Mouse (Mus musculus) T-helper 1 cell (primary cell): ENCODE data around the gene Gdpd1.
"Not testable (repeated sequence)": the region's sequence is repeated elsewhere in the genome, so short reads cannot be mapped to it uniquely, and the experiment has no call there.

Source experiments
- in situ Hi-C: fragments of 300-600 bp; cut with MboI, MseI; formaldehyde crosslinking; loops from one replicate; pipeline ENCODE4 v1.15.1; 2025; ENCODE audit warnings: high pct_unique_total_duplicates

Gdpd1 gene

DNA sequence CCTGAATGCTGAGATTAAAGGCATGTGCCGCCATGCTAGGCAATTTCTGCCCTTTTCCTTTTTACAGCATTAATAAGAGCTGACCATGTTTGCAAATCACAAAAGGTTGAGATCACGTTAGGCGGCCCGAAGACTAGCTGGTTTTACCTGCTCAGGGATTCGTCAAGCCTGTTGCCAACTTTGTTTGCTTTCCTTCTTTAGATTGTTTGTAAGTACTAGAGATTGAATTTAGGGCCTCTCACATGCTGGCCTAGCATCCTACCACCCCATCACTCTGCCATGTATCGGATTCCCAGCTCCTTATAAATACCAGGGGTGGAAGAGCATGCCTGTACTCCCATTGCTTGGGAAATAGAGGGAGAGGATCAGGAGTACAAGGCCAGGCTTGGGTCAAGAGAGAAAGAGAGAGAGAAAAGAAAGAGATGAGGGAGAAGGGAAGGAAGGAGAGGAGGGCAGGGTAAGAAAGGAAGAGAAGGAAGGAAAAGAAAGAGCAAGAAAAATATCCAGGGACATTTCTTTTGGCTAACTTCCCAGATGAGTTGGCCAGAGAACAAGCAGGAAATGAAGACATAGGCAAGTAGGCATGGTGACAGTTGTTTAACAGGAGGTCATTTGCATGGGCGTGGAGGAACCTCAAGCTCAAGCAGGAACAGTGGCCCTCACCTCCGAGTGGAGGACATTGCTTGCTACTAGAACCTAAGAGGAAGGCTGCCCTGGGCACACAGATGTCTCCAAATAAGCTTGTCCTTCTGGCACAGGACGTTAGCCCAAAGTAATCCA lies 47.6 kb downstream of the Gdpd1 start:
- in situ Hi-C loops, result no loop called here

DNA sequence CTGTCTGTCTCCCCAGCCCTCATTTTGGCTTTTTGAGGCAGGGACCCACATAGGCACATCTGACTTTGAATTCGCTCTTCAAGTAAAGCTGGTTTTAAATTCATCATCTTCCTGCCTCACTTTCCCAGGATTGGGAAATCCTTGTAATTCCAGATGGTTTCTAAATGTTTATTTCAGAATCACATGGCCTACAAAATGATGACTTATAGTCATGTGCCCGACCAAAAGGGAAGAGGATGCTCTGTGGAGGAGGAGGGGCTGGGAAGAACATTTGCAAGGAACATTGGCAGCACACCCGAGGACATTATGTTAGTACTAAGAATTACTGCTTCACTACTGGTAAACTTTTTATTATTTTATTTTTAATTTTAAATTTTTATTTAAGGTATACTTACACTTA lies 48.5 kb downstream of the Gdpd1 start:
- in situ Hi-C loops, result no loop called here

DNA sequence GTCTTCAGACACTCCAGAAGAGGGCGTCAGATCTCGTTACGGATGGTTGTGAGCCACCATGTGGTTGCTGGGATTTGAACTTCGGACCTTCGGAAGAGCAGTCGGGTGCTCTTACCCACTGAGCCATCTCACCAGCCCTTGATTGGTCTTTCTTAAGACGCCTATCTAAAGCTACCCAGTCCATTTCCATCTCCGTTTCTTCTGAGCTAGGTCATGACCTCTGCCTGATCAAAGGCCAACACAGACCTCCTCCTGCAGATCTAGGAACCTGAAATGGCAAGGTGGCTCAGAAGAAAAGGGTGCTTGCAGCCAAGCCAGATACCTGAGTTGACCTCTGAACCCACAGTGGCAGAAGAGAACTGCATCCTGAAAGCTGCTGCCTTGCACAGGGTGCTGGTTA lies 50.6 kb downstream of the Gdpd1 start:
- in situ Hi-C loops, result not testable (repeated sequence)

DNA sequence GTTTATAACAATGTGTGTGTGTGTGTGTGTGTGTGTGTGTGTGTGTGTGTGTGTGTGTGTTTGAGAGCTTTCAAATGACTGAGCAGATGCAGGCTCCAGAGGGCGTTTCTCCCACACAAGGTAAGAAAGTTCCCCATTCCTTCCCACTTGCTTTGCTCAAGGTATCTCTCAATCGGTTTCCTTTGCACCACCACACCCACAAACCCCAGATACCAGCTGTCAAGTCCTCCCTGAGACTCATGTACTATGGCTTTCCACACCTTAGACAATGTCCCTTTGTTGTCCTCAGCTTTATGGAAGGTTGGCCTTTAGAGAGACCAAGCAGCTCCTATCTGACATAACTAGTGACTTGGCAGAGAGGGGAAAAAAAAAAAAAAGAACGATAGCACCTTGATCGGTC lies 51.1 kb downstream of the Gdpd1 start:
- in situ Hi-C loops, result no loop called here

DNA sequence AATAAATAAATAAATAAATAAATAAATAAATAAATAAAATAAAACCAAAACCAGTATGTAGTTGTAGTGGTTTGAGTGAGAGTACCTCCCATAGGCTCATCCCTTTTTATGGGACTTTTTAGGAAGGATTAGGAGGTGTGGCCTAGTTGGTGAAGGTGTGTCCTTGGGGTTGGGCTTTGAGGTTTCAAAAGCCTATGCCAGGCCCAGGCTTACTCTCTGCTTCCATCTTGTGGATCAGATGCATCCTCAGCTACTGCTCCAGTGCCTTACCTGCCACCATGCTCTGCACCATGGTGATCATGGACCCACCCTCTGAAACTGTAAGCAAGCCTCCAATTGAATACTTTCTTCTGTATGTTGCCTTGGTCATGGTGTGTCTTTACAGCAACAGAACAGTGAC lies 52.3 kb downstream of the Gdpd1 start:
- in situ Hi-C loops, result no loop called here

DNA sequence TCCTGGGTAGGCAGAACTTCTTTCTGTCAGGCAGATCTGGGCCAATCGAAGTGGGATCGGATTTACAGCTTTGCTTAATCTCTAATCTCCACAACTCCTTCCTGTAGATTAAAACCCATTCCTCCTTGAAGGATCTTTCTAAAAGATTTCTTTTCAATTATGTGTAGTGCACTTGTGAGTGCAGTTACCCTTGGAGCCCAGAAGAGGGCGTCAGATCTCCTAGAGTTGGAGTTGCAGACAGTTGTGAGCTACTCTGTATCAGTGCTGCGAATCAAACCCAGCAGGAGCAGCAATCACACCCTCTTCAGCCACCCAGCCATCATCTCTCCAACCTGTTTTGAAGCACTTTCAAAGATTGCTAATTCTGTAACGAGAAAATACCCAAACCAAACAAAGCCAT lies 53.4 kb downstream of the Gdpd1 start:
- in situ Hi-C loops, result no loop called here

DNA sequence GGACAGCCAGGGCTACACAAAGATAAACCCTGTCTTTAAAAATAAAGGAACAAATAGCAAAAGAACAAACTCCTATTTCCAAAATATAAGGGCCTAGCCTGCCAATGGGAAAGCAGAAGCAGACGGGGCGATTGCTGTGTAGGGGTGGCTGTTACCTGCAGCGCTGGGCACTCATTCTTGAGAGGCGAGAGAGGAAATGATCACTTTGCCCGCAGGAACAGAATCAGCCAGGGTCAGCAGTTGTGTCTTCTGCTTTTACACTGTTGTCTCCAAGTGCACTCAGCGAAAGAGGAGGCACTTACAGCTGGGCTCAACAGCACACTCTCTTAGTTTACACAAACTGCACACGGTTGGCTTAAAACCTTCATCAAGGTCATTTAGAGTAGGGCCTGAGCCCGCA lies 54.4 kb downstream of the Gdpd1 start:
- in situ Hi-C loops, result no loop called here

DNA sequence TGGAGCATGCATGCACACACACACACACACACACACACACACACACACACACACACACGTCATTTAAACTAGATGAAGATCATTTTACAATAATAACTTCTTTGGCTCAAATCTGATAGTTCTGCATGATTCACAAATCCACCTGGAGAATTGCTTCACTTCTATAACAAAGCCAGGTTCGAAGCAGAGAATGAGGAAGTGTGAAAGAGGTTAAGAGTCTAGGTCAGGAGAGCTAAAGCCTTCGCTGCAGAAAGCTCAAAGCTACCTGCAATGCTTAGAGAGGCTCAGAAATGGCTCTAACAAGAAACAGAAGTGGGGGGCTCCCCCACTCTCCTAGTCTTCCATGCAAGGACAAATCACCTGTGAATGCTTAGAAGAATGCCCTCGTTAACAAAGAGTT lies 55.8 kb downstream of the Gdpd1 start:
- in situ Hi-C loops, result no loop called here

DNA sequence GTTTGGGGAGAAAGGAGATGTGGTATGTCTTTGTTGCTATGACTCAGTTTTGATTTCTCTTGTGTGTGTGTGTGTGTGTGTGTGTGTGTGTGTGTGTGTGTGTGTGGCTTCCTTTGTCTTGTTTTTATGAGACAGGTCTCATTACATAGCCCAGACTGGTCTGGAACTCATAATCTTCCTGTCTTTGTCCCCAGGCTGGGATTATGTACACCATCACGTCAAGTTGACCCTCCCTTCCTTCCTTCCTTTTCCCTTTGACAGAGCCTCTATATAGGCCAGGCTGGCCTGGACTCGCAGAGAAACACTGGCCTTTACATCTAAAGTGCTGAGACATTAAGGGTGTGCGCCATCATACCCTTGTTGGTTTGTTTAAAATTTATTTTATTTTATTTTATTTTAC lies 58.2 kb downstream of the Gdpd1 start:
- in situ Hi-C loops, result no loop called here

DNA sequence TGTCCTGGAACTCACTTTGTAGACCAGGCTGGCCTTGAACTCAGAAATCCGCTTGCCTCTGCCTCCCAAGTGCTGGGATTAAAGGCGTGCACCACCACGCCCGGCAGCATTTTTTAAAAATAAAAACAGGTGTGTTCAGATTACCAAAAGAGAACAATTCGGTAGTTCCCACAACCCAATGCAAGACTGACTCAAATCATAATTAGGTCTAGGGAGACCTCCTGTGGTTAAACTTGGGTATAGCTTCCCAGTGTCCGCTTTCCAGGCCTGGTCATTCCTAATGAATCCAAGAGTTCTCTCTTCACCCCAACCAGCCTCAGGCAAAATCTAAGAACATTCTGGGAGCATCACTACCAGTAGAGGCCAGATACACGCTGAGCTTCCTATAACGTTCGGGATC lies 63.4 kb downstream of the Gdpd1 start:
- in situ Hi-C loops, result no loop called here

DNA sequence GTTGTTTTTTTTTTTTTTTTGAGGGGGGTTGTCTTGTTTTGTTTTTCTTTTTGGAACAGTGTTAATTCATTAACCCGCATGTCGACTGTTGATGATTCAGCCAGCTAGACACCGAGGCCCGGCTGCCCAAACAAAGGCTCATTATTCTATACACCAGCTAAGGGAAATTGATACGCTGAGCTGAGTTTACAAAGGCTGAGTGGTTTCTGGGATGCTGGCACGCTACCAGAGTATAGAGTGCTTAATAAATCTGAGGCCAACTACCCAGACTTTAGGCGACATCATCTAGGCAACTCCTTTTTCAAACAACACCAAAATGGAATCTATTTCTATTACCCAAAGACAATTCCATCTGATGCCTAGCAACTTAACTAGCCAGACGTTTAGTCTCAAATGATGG lies 66.5 kb downstream of the Gdpd1 start:
- in situ Hi-C loops, result no loop called here

DNA sequence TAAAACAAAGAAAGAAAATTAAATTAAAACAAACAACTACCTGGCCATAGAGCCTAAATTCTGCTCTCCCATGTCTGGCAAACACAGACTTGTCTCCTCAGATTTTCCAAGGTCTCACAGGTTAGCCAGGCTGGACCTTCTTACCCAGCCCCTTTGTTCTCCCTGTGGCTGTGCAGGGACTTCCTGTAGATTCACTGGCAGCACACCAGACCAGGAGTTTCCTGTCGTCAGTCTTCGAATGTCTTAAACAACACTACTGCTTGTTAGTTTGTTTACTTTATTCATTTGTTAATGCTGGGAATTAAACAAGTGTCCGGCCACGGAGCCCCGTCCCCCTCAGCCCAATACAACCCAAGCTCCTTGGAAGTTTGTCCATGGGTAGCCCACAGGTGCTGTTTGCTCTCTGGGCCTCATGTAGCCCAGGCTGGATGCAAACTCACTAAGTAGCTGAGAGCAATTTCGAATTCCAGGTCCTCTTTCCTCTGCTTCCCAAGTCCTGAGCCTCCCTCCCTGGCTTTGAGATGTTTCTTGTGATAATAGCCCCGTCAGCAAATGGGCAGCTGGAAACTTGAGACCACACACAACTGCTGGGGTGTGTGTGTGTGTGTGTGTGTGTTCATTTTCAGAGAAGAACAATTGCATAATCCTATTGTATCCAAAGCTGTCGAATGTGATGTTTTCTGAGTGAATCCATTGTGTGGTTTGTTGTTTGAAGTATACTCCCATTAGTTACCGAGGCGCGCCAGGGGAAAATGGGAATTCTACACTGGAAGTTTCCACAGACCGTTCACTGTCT lies 68.7 kb downstream of the Gdpd1 start:
- in situ Hi-C loops, result loop anchor here (5.0 kb wide), 1 partner anchor 103 kb away; no protein-coding TSS in a partner anchor

DNA sequence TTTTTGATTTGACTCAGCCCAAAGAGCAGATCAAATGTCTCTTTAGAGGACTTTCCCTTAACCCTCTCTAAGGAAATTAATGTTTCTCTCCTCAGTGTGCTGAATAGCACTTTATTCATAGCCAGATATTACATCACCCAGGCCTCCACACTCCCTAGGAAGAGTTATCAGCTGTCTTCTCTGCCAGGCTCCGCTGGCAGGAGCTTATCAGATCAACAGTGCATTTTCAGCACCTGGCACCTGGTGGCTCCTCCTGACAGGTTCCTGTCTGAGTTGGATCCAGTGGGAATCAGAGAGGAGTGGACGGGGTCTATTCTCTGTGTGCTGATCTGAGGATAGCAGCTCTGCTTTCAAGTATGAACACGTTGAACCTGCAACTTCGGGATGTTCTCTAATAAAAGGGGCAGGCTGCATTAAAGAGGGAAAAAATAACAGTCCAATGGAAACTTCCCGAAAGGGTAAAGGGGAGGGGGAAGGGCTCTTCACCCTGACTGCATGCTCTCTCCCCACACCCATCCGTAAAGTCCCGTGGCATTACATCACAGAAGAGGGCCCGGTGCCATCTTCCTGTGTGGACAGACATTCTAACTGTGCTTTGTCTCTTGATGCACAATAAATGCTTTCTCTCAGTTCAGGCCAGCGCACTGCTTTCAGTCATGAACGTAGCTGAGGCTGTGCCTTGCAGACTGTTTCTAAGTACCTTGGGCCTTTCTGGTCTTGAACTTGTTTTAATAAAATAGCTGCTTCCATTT lies 71.6 kb downstream of the Gdpd1 start:
- in situ Hi-C loops, result loop anchor here (5.0 kb wide), 1 partner anchor 100 kb away; no protein-coding TSS in a partner anchor

DNA sequence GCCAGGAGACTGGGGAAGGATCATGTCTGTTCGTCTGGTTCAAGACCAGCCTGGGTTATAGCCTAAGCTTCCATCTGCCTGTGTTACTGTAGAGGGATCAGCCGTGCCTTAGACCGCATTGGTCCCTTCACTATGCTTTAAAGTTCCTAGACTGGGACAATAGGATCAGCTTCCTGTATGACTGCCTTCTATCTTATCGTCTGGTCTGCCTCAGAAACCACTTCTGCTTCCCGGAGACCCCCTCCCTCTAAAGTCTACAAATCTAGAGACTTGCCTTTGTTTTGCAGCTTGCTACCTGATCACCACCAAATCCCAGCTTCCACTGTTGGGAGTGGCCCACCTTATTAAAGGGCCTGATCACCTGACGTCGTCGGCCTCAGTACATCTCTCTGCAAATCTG lies 72.6 kb downstream of the Gdpd1 start:
- in situ Hi-C loops, result loop anchor here (5.0 kb wide), 1 partner anchor 99 kb away; no protein-coding TSS in a partner anchor

DNA sequence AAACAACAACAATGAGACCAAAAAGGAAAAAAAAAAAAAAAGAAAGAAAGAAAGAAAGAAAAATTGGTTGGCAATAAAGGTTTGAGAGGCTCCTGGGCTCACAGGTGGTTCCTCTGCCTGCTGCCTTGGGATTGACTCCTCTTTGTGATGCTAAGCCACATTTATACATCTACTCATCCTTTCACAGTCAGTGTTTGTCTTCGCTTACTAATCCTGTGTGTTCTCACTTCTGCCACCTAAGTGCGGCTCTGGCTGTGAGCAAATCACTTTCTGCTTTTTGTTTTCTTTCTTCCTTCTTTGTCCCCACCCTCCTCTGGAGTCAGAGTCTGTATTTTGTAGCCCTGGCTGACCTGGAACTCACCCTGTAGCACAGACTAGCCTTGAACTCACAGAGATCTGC lies 77.6 kb downstream of the Gdpd1 start:
- in situ Hi-C loops, result no loop called here

DNA sequence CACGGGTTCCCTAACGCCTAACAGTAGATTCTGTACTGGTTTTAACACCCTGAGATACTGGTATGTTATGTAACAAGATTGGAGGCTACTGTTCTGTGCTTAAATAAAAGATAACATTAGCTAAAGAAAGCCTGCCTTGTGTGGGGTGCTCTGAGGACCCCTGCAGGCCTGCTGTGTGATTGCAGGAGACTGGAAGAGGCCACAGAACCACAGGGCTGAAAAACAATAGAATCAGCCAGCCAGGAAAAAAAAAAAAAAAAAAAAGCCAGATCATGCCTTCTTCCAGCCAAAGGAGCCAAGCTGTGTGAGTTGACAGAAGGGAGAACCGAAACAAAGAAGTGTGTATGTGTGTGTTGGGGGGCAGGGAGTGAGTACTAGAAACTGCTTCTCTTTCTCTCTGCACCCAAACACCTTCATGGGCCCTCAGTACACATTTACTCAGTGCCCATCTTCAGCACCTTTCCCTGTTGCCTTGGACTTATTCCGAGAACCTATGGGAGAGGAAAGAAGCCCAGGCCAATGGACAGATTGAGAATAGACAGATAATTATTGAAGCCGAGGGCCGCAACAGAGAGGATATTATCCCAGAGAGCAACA lies 78.1 kb downstream of the Gdpd1 start:
- in situ Hi-C loops, result no loop called here

DNA sequence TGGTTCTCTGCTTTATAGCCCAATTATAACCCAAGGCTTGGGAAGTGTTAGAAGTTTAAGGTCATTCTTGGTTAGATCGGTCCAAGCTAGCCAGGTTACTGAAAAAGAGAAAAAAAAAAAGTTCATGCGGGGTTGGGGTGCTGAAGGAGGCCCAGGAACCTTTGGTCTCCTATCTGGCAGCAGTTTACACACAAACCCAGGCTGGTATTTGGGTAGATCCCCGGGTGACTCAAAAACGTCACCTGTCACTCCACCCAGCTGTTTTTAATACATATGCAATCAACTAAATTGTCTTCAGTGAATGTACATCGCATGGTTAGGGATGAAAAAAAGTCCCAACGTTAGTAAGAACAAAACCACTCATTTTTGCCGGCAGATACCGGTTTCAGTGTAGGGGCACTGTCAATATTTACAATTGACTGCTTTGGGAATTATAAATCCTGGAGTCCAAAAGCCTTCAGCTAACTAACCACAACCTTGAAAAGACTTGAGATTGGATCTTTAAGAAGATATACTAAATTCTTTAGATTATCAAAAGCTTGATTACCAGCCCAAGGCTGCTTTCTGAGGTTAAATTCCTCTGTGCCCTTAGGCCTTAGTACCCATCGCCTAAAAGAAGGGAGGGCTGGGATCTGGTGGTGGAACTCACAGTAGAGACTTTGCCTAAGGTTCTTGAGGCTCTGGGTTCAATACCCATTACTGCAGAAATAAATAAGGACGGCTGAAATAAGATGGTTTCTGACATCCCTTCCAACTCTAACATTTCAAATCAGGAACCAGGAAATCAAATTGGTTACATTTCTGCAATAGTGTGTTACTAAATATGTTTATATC lies 78.9 kb downstream of the Gdpd1 start:
- in situ Hi-C loops, result no loop called here

DNA sequence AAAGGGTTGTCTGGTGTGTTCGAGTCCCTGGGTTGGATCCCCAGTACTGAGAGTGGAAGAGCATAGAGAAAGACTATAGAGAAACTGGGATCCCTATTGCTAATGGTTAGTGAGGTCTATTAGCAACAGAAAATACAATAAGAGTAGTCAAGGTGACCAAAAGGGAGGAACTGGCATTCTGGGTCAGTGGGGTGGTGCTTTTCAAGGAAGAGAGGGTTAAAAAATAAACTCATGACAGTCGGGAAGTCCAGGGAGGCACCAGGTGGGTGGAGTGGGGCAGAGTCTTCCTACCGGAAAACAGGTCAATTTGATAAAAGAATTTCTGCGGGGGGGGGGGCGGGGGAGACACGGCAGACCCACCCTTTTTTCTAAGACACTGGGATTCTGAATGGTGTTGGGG lies 79.5 kb downstream of the Gdpd1 start:
- in situ Hi-C loops, result no loop called here

DNA sequence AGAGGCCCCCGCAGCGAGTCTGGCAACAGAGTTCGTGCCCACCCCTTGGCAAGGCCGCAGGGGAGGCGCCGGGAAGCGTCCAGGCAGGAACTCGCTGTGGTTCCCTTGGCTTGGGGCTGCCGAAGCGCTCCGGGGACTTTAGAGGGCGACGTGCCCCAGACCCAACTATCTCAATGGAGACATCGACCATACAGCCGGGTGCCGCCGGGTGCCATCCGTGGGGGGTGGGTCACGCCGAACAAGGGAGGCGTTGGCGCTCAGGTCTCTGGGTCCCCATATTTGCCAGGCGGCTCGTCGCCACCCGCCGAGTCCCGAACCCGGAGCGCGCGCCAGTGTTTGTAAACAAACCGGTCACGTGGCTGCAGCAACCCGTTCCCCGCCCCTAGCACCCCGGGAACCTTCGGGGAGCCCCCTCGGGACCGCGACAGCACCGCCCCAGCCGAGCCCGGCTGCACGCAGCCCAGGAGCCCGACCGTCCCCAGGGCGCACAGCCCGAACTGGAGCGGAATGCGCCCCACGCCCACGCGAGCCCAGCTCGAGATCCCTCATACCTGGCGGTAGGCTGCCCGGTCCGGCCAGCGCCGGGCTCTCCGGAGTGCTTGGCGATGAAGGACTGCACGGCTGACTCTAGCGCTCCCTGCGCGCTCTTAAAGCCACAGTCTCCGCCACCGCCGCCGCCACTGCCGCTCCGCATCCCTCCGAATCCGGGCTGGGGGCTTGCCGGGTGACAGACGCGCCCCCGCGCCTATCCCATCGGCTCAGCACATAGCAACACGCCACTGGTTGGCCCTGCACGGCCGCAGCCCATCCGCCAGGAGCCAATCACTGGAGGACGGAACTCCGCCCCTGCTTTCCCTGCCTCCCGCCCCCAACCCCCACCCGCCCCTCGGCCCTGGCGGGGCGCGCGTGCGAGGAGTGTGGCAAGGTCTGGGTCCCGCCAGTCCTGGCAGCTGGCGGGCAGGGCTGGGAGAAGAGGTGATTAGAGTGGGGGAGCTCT lies 80.5 kb downstream of the Gdpd1 start, which contains the start of gene Ypel2:
Gene Ypel2, minus strand, starts transcription at position 667 of the 997 bp plus-strand sequence.
- in situ Hi-C loops, result no loop called here
